Mouse (Mus musculus): ENCODE data around the gene Tbl1x.
"Not testable (repeated sequence)": the region's sequence is repeated elsewhere in the genome, so short reads cannot be mapped to it uniquely, and the experiment has no call there.

The Tbl1x gene

GRCm38 (mm10) chrX:77510371-77511300 is at the start of gene Tbl1x:
TSS of gene Tbl1x (plus strand) at chrX:77511013.
- peak; percentile 76 for DNase-seq (ENCODE audit: low read depth, low spot score)

DNA sequence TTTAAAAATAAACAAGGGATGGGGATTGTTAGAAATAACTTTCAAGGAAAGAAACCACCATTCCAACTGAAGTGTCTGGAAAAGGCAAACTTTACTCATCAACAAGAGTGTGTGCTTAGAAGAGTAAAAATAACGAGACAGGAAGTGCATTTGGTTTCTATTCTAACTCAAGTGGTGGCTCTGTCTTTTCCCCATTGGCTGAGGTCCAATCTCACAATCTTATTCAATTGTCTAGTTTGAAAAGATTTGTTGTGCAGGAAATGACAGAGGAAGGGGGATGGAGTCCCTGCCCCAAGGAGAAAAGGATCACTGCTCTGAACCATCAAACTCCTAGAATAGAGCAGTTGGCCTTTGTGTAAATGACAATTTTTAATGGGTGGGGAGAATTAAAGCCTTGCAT is 41.6 kb upstream of the Tbl1x start:
- peak; percentile 48 for DNase-seq (ENCODE audit: low read depth, low spot score)

DNA sequence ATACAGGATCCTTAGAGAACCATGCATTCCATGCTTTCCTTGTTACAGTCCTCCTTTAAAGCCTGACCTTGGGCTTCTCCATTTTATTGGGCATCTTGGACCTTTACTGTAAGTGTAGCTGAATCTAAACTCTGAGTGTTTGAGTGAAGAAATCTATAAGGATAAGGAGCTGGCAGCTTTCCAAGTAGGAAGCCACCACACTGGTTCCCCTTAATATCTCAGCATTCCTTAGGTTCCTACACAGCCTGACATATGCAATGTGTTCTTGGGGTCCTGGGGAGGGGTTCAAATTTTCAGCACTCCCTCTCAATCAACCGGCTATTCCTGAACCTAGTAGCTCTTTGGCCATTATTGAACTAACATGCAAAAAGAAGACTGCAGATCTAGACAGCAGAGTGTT is 38.0 kb upstream of the Tbl1x start:
- DNase-seq (ENCODE audit: low read depth, low spot score): no peak

GRCm38 (mm10) chrX:77473511-77473910 is 37.3 kb upstream of the Tbl1x start:
- no peak for DNase-seq (ENCODE audit: low read depth, low spot score)

- DNase-seq (ENCODE audit: low read depth, low spot score): no peak
Observed at GRCm38 (mm10) chrX:77474551-77474950, 36.3 kb upstream of the Tbl1x start.

- no peak for DNase-seq (ENCODE audit: low read depth, low spot score)
Observed at GRCm38 (mm10) chrX:77477526-77477925, 33.3 kb upstream of the Tbl1x start.

DNA sequence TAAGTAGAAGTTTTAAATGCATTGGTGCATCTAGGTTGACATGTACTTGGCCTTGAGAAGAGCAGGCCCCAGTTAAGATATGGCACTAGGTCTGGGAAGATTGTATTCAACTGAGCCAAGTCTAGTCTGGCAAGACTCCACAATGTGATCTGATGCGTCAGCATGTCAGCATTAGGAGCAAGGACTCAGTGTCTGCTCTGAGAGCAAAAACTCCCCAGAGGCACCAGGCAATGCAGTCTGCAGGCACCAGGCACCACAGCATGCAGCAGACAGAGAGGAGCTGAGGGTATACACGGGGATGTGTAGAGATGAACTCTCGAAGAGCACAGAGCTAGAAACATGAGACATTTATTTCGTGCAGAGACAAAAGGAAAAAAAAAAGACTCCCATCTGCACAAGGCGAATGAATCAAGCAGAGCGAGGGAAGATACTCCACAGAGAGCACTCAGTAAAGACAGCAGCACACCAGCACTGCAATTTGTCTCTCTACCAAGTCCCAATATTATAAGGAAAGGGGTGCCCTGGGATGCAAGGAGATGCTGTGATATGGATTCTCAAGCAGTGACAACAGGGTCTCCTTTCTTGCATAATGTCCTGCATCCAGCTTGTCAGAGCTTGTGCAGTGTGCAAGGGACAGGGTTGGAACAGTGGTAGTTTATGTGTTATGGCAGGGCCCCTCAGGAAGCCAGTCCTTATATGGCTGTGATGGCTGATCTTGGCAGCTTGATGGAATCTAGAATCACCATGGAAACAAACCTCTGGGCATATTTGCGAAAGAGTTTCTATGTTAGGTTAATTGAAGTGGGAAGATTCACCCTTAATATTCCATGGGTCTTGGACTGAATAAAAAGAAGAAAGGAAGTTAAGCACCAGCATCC is 22.7 kb upstream of the Tbl1x start:
- DNase-seq (ENCODE audit: low read depth, low spot score): no peak

DNA sequence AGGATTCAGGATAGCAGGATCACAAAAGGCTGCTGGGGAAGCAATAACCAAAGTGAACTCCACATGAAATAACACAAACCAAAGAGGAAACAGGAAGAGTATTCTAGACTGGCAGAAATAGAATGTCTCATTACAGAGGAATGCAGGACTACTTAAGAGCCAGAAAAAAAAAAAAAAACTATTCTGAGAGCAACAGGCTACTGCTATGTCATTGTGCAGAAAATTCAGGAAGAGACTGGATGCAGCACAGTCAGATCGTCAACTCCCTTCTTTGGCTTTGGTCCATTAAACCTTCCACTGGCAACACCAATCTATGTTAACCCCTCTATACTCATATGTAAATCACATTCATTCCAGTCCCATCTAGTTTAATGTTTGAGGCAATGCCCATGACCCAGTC is 20.7 kb upstream of the Tbl1x start:
- DNase-seq (ENCODE audit: low read depth, low spot score): no peak

DNA sequence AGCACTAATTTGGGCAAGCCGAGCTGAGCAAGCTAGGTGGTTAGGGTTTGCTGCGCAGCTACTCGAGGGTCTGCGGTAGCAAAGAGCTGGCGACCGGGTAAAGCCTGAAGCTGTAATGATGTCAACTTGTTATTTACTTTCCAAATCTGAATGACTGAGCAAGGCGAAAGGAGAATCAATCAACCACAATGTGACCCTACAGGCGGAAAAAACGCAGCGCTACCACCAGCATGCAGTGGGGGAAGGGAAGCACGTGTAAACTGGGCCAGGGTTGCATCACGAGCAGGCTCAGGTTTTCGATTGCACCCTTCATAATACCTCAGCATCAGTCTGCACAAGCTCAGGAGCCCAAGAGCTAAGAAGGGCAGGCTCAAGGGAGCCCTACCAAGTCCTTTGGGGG is 1.7 kb upstream of the Tbl1x start:
- DNase-seq (ENCODE audit: low read depth, low spot score): peak; percentile 93

DNA sequence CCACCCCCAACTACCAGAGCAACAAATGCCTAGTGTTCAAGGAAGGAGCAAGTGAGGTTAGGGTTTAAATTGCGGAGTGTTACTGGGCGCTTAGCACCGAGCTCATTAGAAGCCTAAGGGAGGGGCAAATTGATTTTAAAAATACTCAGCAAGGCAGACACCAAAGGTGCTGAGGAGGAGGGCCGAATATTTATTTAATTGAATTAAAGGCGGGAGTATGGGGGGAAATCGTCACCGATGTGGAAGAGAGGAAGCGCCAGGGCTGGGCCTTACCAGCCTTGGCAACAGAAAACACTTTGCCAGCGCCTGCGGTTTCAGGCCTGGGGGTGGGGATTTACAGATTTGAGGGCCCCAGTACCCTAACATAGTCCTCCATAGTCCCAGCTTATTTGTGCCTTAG is 1.0 kb upstream of the Tbl1x start:
- DNase-seq (ENCODE audit: low read depth, low spot score): peak; percentile 75

DNA sequence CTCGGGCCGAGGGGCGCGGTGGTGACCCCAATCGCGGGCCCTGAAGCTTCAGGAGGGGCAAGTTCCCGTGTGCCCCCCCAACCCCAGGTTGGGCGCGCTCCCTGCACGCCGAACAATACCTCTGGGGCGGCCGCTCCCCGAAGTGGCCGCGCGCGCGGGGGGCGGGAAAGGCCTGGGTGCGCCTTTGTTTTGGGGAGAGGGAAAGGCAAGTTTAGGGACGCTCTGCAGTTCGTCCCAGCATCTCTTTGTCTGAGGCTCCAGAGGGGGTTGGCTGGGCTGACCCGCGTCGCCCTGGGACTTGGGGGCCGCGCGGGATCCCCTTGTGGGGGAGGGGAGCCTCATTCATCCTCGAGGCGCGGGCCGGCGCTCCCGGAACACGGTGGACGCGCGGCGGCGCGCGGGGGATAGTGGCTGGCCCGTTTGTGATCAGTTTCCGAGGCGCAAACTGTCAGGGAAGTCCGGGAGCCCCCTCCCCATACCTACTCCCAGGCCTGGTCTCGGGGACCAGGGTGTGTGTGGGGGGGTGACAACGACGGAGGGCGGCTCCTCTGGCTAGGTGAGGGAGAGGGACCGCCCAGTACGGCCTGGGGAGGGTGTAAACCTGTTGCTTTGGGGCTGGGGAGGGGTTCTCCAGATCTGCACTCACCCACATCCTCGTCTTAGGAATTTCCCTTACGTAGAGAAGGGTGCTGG is 634 bp downstream of the Tbl1x start:
- peak; percentile 75 for DNase-seq (ENCODE audit: low read depth, low spot score)

- DNase-seq (ENCODE audit: low read depth, low spot score): no peak
Observed at GRCm38 (mm10) chrX:77511994-77512485, 1.2 kb downstream of the Tbl1x start.

DNA sequence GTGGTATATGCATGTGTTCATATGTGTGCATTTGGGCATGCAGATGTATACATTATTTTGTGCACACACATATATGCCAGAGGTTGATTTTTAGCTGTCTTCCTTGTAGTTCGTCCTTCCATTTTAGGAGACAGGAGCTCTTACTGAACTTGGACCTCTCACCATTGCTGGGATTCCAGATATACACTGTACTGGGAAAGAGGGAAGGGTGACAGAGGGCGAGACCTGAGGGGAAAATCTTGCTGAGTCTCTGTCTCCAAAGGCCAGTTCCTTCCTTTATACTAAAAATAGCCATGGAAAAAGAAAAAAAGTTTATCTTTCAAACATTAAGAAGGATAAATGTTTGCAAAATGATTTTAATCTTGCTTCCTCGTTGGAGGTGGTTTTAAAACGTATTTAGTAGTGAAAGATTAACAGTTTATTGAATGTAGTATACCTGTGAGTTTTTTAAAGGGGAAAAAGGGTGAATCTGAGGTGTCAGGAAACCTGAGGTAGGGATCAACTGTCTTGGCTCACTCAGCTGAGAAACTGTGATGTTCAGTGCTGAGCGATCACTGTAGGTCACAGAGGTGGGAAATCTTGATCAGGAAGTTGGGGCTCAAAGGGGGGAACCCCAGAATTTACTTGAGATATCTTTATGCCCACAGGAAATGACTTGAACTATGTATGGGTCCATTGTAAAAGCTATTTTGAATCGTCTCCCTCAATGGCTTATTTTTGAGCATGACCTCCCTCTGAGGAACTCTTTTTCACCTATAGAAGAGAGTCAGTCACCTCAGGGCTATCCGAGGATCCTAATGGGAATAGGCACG is 6.7 kb downstream of the Tbl1x start:
- peak; percentile 52 for DNase-seq (ENCODE audit: low read depth, low spot score)

GRCm38 (mm10) chrX:77518929-77519328 is 8.1 kb downstream of the Tbl1x start:
- no peak for DNase-seq (ENCODE audit: low read depth, low spot score)

GRCm38 (mm10) chrX:77522842-77523375 is 12.1 kb downstream of the Tbl1x start:
- DNase-seq (ENCODE audit: low read depth, low spot score): peak; percentile 22

GRCm38 (mm10) chrX:77525179-77525578 is 14.4 kb downstream of the Tbl1x start:
- DNase-seq (ENCODE audit: low read depth, low spot score): no peak

DNA sequence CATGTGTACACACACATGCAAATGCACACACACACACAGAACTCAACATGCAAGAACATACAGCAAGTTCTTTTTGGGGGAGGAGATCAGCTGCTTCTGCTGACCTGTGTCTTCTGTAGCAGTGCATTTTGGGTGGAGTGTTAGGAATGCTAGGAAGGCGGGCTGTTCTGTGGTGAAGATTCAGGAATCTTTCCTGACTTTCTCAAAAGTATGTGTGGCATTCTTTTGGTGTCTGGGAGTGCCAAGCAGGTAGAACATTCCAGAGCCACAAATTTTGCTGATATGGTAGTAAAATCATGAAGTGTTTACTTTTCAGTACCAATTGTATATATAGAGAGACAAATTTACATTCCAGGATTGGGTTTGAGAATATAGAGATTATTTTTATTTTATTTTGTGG is 17.6 kb downstream of the Tbl1x start:
- DNase-seq (ENCODE audit: low read depth, low spot score): no peak

DNA sequence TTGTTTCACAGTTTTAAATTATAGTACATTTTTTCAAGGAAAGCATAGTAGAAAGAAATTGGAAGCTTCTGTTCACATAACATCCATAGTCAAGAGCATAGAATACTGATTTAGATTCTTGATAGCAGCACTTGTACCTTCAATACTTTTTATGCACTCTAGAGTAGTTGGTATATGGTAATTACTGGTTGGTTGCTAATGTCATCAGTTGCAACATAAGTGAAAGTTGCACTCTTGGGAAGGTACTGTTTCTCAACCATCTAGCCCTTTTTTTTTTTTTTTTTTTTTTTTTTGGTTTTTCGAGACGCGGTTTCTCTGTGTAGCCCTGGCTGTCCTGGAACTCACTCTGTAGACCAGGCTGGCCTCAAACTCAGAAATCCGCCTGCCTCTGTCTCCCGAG is 20.2 kb downstream of the Tbl1x start:
- no peak for DNase-seq (ENCODE audit: low read depth, low spot score)

GRCm38 (mm10) chrX:77533922-77534321 is 23.1 kb downstream of the Tbl1x start:
- no peak for DNase-seq (ENCODE audit: low read depth, low spot score)

GRCm38 (mm10) chrX:77539770-77540169 is 29.0 kb downstream of the Tbl1x start:
- DNase-seq (ENCODE audit: low read depth, low spot score): not testable (repeated sequence)

DNA sequence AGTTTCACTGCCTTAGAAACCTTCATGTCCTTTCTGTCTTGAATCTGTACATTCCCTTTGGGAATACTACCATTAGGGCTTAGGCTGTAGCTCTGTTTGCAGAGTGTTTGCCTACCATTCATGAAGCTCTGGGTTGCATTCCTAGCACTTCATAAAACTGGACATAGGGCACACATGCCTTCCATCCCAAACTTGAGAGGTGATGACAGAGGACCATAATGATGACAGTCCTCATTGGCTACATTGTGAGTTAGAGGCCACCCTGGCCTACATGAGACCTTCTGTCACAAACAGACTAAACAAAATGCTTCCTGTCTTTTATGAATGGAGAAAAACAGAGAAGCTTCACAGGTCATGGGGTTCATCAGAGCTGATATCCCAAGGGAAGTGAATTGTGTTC is 33.2 kb downstream of the Tbl1x start:
- no peak for DNase-seq (ENCODE audit: low read depth, low spot score)

All from CD4-positive helper T cell, adult 2 months (primary cell).